Mouse (Mus musculus) cortical plate, adult 2 months (tissue): ENCODE data around the gene Rassf7. TPM values are rescaled to one million over a fixed set of nuclear protein-coding genes. Genes with fewer than 3 reads are reported as not detected.

Experiments
- H3K27ac ChIP-seq: fragments of 200-500 bp; 2 replicates; pipeline ENCODE4 v1.5.1; 2012; ENCODE audit warnings: low read length, control low read depth, inconsistent platforms; ENCODE audit not compliant: insufficient read depth
- H3K4me1 ChIP-seq: fragments of 200-500 bp; 2 replicates; pipeline ENCODE4 v1.6.1; 2011; ENCODE audit warnings: low read length; ENCODE audit not compliant: control insufficient read depth, insufficient read depth
- H3K4me3 ChIP-seq: fragments of 200-500 bp; 2 replicates; pipeline ENCODE4 v1.5.1; 2011; ENCODE audit warnings: mild to moderate bottlenecking, low read length, control low read depth; ENCODE audit not compliant: insufficient read depth
- CTCF ChIP-seq: fragments of 200-500 bp; IDR thresholded peaks from 2 replicates; pipeline ENCODE4 v1.5.1; 2011; ENCODE audit warnings: mild to moderate bottlenecking, control low read depth, low read length; ENCODE audit not compliant: insufficient read depth; ENCODE audit errors: extremely low read depth
- POLR2A ChIP-seq: fragments of 200-500 bp; IDR thresholded peaks from 2 replicates; pipeline ENCODE4 v1.6.1; 2011; ENCODE audit warnings: mild to moderate bottlenecking, low read length, control low read depth; ENCODE audit not compliant: insufficient read depth; ENCODE audit errors: extremely low read depth
- polyA plus RNA-seq: library from polyadenylated mRNA; depleted of rRNA; stranded (reverse); fragments of >200 nt; gene quantifications from 2 replicates; pipeline ENCODE4 v1.2.3, GENCODE M21; 2012

Gene Rassf7
- polyA plus RNA-seq, 1 experiment, result 1.5 TPM

DNA sequence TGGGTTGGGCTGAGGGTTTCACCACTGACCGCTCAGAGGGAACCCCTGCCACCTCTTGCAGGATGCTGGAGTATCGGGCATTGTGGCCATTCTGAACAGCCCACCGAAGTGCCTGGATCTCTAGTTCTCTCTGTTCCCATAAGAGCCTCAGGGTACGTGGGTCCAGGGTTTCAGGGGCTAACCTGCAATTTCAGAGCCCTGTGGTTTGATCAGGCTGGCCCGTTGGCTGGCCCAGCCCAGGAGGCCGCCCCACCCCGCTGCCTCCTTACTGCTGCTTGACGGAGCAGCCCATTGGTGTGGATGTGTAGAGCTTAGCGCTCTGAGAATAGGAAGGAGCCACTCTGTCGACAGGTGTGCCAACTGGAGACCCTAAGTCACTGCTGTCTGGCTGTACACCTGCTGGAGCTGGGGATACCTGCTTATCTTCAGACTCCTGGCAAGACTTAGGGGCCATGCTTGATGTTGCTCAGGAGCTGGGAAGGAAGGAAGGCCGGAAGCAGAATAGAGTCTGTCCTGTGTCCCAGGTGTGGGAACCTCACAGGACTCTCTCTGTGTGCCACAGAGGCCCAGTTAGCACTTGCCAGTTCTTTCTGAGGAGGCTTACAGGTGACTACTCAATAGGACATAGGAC, 1.9 kb upstream of the Rassf7 start, which contains the start of gene Lmntd2:
Gene Lmntd2 (minus strand): TSS at position 476 of the 631 bp plus-strand sequence.
- Histone ChIP-seq H3K4me3 (no peak within 1 kb of the TSS), H3K4me1 (no peaks in the 10 kb centered on the region; the same call in 1 of the 2 replicates), H3K27ac (no peak within 1 kb of the TSS)
- TF ChIP-seq POLR2A, result no peak
- no peak for TF ChIP-seq CTCF

GRCm38 (mm10) chr7:141214310-141214709, 1.4 kb upstream of the Rassf7 start:
- Histone ChIP-seq H3K4me3 (no peak overlapping the region), H3K4me1 (no peaks in the 10 kb centered on the region; the same call in 1 of the 2 replicates), H3K27ac (no peak overlapping the region)
- TF ChIP-seq CTCF (no peak), POLR2A (no peak)

DNA sequence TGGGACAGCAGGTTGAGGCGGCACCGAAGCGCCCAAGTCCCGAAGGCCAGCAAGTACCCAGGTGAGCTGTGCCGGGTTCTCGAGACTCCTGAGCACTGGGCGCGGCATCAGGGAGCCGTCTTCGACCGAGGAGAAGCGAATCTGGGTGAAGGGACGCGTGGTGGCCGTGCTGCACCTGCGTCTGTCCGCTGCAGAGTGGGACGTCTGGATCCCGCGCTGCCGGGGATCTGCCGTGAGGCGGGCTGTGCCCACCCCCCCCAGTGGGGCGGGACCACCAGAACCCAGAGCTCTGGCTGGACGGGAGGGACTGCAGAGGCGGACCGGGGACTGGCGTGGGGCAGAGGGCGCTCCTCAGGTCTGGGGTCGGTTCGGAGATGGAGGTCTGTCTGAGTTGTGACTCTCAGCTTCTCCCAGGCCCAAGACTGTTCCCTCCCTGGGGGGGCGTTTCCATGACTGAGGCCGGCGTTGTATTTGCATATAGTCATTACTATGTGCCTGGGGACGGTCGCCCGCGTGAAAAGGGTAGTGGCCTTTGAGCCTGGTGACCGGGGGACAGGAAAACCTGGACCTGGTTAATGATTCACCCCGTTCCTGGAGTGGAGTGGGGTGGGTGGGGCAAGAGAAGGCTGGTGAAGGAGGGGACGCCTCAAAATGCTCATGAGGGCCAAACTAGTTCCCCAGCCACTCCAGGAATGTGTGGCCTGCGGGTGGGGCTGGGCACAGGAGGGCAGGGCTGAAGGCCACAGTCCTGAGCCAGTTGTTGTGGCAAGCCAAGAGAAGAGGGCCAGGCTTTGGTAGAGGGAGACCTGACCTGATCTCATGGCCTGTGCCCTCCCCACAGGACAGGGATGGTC, 447 bp downstream of the Rassf7 start:
- no peak overlapping the region for H3K27ac ChIP-seq
- H3K4me3 ChIP-seq, result peak overlapping the region; percentile 46
- TF ChIP-seq CTCF, result no peak
- no peak for TF ChIP-seq POLR2A
- H3K4me1 ChIP-seq, result no peaks in the 10 kb centered on the region; the same call in 1 of the 2 replicates

- TF ChIP-seq POLR2A (no peak), CTCF (no peak)
- Histone ChIP-seq H3K27ac (no peak overlapping the region), H3K4me1 (no peaks in the 10 kb centered on the region; the same call in 1 of the 2 replicates), H3K4me3 (no peak overlapping the region)
Observed at GRCm38 (mm10) chr7:141216894-141217293, 1.2 kb downstream of the Rassf7 start.

- Histone ChIP-seq H3K4me3 (no peak overlapping the region), H3K4me1 (no peaks in the 10 kb centered on the region; the same call in 1 of the 2 replicates), H3K27ac (no peak overlapping the region)
- TF ChIP-seq CTCF (no peak), POLR2A (no peak)
Observed at GRCm38 (mm10) chr7:141217343-141218013, 1.8 kb downstream of the Rassf7 start.

DNA sequence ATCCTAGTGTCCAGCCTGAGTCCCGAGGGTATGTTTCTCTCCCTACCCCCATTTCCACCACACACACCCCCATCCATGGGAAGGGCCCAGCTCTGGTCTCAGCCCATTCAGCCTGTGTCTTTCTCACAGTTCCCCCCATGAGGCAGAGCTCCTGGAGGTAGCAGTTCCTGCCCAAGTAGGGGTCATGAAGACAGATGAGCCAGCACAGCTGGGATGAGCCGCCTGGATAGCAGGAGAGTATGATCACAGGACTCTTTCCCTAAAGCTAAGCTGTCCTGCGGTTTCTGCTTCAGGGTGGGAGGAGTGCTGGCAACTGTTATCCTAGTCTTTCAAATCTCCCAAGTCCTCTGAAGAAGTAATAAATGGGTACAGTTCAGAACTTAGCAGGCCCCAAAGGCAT, 2.5 kb downstream of the Rassf7 start:
- no peak for TF ChIP-seq CTCF
- no peak for TF ChIP-seq POLR2A
- Histone ChIP-seq H3K4me1 (no peaks in the 10 kb centered on the region; the same call in 1 of the 2 replicates), H3K27ac (no peak overlapping the region), H3K4me3 (no peak overlapping the region)

DNA sequence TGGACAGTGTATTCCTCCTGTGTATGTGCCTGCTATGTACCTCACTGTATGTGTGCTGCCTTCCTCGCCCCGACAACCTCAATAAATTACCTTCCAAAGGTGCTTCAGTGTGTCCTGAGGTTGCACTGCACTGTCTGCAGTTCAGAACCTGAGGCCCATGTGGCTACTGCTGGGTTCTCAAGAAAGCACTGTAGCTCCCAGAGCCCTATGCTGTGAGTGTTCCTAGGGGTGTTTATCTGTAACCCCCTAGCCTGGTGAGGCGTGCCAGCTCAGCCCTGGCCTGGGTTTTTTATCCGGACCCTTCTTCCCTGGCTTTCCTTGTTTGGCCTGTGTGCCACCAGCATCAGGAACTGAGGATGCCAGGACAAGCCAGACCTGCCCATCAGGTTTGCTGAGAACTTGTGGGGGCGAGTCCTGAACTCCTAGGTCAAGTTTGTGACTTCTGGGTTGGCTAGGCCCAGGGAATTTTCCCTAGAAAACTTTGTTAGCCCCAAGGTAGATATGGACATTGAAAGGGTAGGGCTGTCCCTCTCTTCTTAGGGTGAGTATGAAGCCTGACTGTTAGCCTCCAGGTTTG, 3.0 kb downstream of the Rassf7 start:
- Histone ChIP-seq H3K4me1 (no peaks in the 10 kb centered on the region; the same call in 1 of the 2 replicates), H3K27ac (no peak overlapping the region), H3K4me3 (no peak overlapping the region)
- no peak for TF ChIP-seq POLR2A
- TF ChIP-seq CTCF, result no peak

- no peak overlapping the region for H3K27ac ChIP-seq
- TF ChIP-seq POLR2A (no peak), CTCF (no peak)
- H3K4me3 ChIP-seq, result no peak overlapping the region
- no peaks in the 10 kb centered on the region; the same call in 1 of the 2 replicates for H3K4me1 ChIP-seq
Observed at GRCm38 (mm10) chr7:141219558-141220099, 4.0 kb downstream of the Rassf7 start.

- no peak overlapping the region for H3K27ac ChIP-seq
- TF ChIP-seq CTCF, result no peak
- TF ChIP-seq POLR2A, result no peak
- no peaks in the 10 kb centered on the region for H3K4me1 ChIP-seq
- no peak overlapping the region for H3K4me3 ChIP-seq
Observed at GRCm38 (mm10) chr7:141220377-141220776, 4.7 kb downstream of the Rassf7 start.
